Mouse (Mus musculus): Measurements from ENCODE around the gene Psmc2. TPM values are rescaled to one million over a fixed set of nuclear protein-coding genes. Genes with fewer than 3 reads are reported as not detected.
A peak's percentile ranks its signal among the peaks of the same experiment; 100 is the strongest.

Gene Psmc2
- total RNA-seq, 2 experiments from 2014 or later = 113 to 117 TPM

DNA sequence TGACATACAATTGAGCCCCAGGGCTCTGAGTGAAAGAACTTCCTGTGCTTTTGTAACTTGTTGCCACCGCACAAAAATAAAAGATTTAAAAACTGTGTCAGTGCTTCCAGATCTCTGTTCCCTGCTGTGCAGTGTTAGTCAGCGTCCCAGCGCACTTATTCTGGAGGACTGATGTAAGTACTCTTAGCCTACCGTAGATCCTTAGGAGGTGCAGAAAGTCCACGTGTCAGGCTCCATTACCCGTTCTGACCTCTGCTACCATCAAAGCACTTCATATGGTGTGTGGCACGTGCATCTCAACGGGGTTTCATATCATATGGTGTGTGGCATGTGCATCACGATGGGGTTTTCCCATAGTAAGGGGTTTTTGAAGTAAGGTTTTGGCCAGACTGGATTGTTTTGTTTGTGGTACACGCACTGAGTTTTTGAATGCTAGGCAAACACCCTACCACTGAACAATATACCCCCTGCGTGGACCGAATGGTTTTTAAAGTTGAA, 18.7 kb downstream of the Psmc2 start:
- no peak for DNase-seq (ENCODE audit: low spot score in 2 of 2)

- DNase-seq (ENCODE audit: low spot score in 2 of 2) = no peak
Observed at GRCm38 (mm10) chr5:21804837-21805236, 19.8 kb downstream of the Psmc2 start.

GRCm38 (mm10) chr5:21810924-21811323, 25.8 kb downstream of the Psmc2 start:
- DNase-seq (ENCODE audit: low spot score in 2 of 2) = no peak

DNA sequence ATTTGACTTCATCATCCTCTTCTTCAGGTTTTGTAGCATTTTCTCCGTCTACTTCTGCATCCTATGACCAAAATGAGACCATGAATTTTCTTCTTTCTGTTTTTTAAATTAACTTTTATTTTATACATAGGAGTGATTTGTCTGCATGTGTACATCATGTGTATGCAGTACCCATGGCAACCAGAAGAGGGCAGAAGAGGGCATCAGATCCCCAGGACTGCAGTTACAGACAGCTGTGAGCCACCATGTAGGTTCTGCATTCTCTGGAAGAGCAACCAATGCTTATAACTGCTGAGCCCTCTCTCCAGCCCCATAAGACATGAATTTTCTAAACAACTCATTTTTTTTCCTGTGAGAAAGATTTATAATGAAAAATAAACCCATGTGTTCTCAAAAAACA, 28.9 kb downstream of the Psmc2 start:
- peak in 1 of 2 experiments; percentile 34 for DNase-seq (ENCODE audit: low spot score in 2 of 2)

DNA sequence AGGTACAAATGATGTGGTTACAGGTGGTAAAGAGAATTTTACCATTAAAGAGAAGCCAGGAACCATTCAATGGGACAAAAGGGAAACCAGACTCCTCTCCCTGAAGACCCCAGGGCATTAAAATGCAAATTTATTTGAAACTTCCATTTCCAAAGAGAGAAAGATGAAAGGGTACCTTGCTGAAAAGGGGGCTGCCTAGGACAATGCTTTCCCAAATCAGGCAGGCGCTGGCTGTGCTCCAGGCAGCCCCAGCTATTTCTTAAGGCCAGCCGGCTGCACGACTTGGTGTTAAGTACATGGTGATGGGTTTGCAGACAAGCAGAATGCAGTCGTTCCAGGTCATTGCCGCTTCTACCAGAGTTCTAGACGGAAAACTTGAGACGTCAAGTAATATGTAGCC, 41.3 kb downstream of the Psmc2 start:
- DNase-seq (ENCODE audit: low spot score in 2 of 2) = no peak

DNA sequence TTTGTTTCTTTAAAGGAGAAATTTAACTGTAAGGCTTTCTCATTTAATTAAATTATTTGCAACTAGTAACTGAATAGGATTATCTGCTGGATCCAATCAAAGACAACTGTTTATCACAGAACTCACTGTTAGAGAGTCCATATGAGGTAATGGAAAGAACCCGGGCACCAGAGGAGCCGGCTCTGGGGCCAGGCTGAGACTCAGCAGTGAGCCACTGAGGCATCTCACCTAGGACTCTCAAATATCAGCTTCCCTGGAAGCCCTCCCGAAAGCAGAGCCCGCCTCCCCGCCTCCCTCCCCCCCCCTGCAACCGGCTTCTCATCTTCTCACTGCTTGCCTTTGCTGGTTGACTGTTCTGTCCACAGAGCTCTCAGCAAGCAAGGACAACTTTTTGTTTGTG, 42.6 kb downstream of the Psmc2 start:
- DNase-seq (ENCODE audit: low spot score in 2 of 2) = no peak

DNA sequence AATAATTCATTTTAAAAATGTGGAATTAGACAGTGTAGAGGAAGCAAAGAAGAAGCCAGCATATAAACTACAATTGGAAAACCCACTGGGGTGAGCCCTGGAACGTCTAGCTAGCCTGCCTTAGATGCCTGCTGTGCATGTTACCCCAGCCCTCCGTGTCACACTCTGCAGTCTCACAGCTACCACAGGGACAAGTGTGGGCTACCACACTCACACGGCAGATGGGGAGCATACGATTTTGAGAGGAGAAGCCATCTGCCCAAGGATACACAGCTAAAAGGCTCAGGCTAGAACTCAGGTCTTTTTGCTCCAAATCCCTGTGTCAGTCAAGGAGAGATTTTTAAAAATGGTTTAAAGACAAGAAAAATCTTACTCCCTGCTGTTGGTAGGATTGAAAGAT, 43.8 kb downstream of the Psmc2 start:
- peak; percentile 55 to 85 for DNase-seq (ENCODE audit: low spot score in 2 of 2)

DNA sequence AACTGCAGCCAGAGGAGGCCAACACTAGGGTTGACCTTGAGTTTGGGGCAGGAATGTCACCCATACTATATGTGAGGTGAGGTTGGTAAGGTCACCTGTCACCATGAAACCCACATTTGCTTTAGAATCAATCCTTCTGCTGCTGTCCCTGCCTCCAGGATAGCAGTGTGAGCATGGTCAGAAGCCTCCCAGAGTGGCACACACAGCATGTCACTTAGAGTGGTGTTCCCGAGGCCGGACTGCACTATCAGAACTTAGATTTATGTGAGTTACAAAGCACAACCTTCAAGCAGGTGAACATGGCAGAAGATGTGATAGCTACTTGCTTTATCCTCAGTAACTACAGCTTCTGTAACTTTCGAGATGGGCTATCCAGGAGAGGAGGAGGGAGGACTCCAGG, 46.7 kb downstream of the Psmc2 start:
- DNase-seq (ENCODE audit: low spot score in 2 of 2) = no peak

DNA sequence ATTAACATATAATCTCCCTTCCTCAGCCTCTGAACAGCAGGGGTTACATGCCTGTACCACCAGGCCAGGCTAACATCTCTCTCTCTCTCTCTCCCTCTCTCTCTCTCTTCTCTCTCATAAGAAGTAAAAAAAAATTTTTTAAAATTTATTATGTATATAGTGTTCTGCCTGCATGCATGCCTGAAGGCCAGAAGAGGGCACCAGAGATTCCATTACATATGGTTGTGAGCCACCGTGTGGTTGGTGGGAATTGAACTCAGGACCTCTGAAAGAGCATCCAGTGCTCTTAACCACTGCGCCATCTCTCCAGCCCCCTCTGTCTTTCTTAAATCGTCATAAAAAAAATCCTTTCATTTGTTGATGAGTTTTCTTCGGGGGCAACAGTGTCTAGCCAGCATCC, 59.6 kb downstream of the Psmc2 start:
- DNase-seq (ENCODE audit: low spot score in 2 of 2) = no peak

GRCm38 (mm10) chr5:21846616-21847290, 61.7 kb downstream of the Psmc2 start:
- no peak for DNase-seq (ENCODE audit: low spot score in 2 of 2)

- no peak for DNase-seq (ENCODE audit: low spot score in 2 of 2)
Observed at GRCm38 (mm10) chr5:21847438-21847837, 62.4 kb downstream of the Psmc2 start.

DNA sequence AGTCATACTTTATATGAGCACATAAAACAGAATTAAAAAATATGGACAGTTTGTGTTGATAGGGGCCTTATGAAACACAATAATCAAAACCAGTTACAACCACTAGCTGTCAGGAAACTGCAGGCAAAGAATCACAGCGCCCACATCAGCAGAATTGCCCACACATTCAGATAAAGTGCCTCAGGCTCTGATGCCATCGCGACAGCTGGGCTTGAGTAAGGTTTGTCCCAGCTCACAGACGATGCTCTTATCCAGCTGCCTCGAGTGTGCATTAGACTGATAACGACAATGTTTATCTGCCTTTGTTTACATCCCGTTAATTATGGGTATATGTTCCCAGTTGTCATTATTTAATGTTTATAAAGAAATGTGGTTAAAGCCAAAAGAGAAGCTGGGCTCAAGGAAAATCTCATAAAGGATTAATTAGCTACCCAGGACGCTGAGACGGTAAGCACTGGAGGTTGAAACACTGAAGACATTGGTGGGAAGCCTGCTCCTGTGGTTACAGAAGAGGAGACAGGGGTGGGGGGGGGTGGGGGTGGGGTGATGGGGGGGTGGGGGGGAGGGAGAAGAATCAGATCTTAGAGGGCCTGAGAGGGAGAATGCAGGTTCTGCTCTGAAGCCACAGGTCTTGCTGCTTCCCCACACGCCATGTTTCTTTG, 66.7 kb downstream of the Psmc2 start:
- peak in 1 of 2 experiments; percentile 54 for DNase-seq (ENCODE audit: low spot score in 2 of 2)

Other genes starting within 250 kb of the Psmc2 start
- gene Lrrc17, start 241.7 kb upstream of the Psmc2 start, total RNA-seq (2021) = under 1 TPM; 0.15 to 0.20 TPM
- under 1 TPM in 1 of 2 experiments, not detected in 1; 0.35 TPM for gene Fbxl13, start 139.6 kb upstream of the Psmc2 start, total RNA-seq (2021)
- gene Armc10, start 139.5 kb upstream of the Psmc2 start, total RNA-seq (2021) = 10 to 100 TPM; 21.4 to 22.3 TPM
- 10 to 100 TPM; 31.6 to 31.8 TPM for gene Napepld, start 83.9 kb upstream of the Psmc2 start, total RNA-seq (2021)
- gene Pmpcb, start 48.1 kb upstream of the Psmc2 start, total RNA-seq (2021) = 10 to 100 TPM; 76.1 to 87.9 TPM
- 10 to 100 TPM; 29.8 to 31.1 TPM for gene Dnajc2, start within 50 bp of the Psmc2 start, total RNA-seq (2021)
- under 1 TPM; 0.15 to 0.17 TPM for gene Slc26a5, start 80.3 kb downstream of the Psmc2 start, total RNA-seq (2021)

All from layer of hippocampus, adult 18-20 months (tissue).